Mouse (Mus musculus): ENCODE data around the gene Pfdn5.

Gene Pfdn5

GRCm38 (mm10) chr15:102335254-102335653 lies 9.3 kb downstream of the Pfdn5 start:
- no peak for DNase-seq (ENCODE audit: low read depth, low spot score)

GRCm38 (mm10) chr15:102335925-102336324 lies 10.0 kb downstream of the Pfdn5 start:
- DNase-seq (ENCODE audit: low read depth, low spot score), result peak; percentile 35

GRCm38 (mm10) chr15:102336946-102337345 lies 11.0 kb downstream of the Pfdn5 start:
- no peak for DNase-seq (ENCODE audit: low read depth, low spot score)

- no peak for DNase-seq (ENCODE audit: low read depth, low spot score)
These were observed 13.7 kb downstream of the Pfdn5 start for GRCm38 (mm10) chr15:102339612-102340011.

- peak; percentile 73 for DNase-seq (ENCODE audit: low read depth, low spot score)
These were observed 15.7 kb downstream of the Pfdn5 start for GRCm38 (mm10) chr15:102341580-102341979.

- no peak for DNase-seq (ENCODE audit: low read depth, low spot score)
These were observed 18.6 kb downstream of the Pfdn5 start for GRCm38 (mm10) chr15:102344490-102344889.

- DNase-seq (ENCODE audit: low read depth, low spot score), result no peak
These were observed 20.5 kb downstream of the Pfdn5 start for GRCm38 (mm10) chr15:102346444-102346843.

- DNase-seq (ENCODE audit: low read depth, low spot score), result peak; percentile 96
These were observed 24.4 kb downstream of the Pfdn5 start, which contains the start of gene Aaas for GRCm38 (mm10) chr15:102350138-102350941. Aaas (minus strand) TSS chr15:102350771.

- no peak for DNase-seq (ENCODE audit: low read depth, low spot score)
These were observed 25.0 kb downstream of the Pfdn5 start for GRCm38 (mm10) chr15:102350942-102351291.

GRCm38 (mm10) chr15:102352177-102352576 lies 26.3 kb downstream of the Pfdn5 start:
- DNase-seq (ENCODE audit: low read depth, low spot score), result peak; percentile 54

GRCm38 (mm10) chr15:102353986-102354385 lies 28.1 kb downstream of the Pfdn5 start:
- peak; percentile 35 for DNase-seq (ENCODE audit: low read depth, low spot score)

GRCm38 (mm10) chr15:102355134-102355870 lies 29.4 kb downstream of the Pfdn5 start:
- no peak for DNase-seq (ENCODE audit: low read depth, low spot score)

- no peak for DNase-seq (ENCODE audit: low read depth, low spot score)
These were observed 30.0 kb downstream of the Pfdn5 start for GRCm38 (mm10) chr15:102355871-102356441.

- no peak for DNase-seq (ENCODE audit: low read depth, low spot score)
These were observed 30.8 kb downstream of the Pfdn5 start for GRCm38 (mm10) chr15:102356501-102357325.

GRCm38 (mm10) chr15:102358126-102358525 lies 32.2 kb downstream of the Pfdn5 start:
- no peak for DNase-seq (ENCODE audit: low read depth, low spot score)

GRCm38 (mm10) chr15:102358834-102359233 lies 32.9 kb downstream of the Pfdn5 start:
- no peak for DNase-seq (ENCODE audit: low read depth, low spot score)

GRCm38 (mm10) chr15:102362648-102363047 lies 36.7 kb downstream of the Pfdn5 start:
- no peak for DNase-seq (ENCODE audit: low read depth, low spot score)

GRCm38 (mm10) chr15:102364678-102365077 lies 38.8 kb downstream of the Pfdn5 start:
- DNase-seq (ENCODE audit: low read depth, low spot score), result no peak

GRCm38 (mm10) chr15:102366238-102366637 lies 40.3 kb downstream of the Pfdn5 start:
- DNase-seq (ENCODE audit: low read depth, low spot score), result no peak

- no peak for DNase-seq (ENCODE audit: low read depth, low spot score)
These were observed 40.9 kb downstream of the Pfdn5 start, which contains the start of gene Sp7 for GRCm38 (mm10) chr15:102366733-102367344. Sp7 (minus strand) TSS chr15:102367182.

GRCm38 (mm10) chr15:102369972-102370371 lies 44.1 kb downstream of the Pfdn5 start:
- no peak for DNase-seq (ENCODE audit: low read depth, low spot score)
